Mouse (Mus musculus) skeletal muscle tissue, adult 2 months (tissue): ENCODE results near the gene Gm884.
"Not testable (repeated sequence)": the region's sequence is repeated elsewhere in the genome, so short reads cannot be mapped to it uniquely, and the experiment has no call there.

Source experiments
- DNase-seq: peaks from one replicate; pipeline ENCODE4 v3.0.0-alpha.2; 2012; ENCODE audit warnings: low read depth, low spot score

The Gm884 gene

GRCm38 (mm10) chr11:103635481-103635880 is 14.5 kb upstream of the Gm884 start:
- DNase-seq, result no peak

DNA sequence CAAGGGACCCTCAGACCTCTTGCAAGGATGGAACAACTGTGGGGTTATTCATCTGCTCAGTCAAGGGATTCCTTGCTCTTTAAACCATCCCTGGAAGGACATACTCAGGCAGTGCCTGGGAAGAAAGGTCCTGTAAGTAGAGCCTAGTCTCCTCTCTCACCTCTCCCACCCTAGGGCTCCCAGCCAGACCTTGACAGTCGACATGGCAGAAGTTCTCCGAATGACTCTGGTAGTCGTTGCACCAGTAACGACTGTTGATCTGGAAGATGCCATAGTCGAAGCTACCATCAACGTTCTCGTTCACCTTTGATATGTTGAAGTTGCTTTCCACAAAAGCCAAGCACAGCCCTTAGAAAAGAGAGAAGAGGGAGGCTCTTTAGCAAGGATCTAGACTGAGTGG is 13.9 kb upstream of the Gm884 start:
- DNase-seq, result no peak

- no peak for DNase-seq
Observed at GRCm38 (mm10) chr11:103627453-103627852, 6.5 kb upstream of the Gm884 start.

DNA sequence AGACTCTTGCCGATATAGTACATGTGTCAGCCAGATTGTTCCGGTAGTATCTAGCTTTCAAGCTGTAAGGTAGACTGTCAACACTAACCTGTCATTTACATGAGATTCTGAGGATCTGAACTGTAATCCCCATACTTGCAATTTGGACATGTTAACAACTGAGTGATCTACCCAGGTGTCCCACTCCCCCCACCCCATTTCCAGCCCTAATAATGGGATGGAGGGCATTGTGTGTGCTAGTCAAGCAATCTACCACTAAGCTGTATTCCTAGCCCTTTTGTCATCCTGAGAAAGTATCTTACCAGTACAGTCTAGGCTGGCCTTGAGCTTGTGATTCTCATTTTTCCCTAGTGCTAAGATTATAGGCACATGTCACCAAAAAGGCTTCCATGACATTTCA is 10.2 kb downstream of the Gm884 start:
- DNase-seq, result no peak

DNA sequence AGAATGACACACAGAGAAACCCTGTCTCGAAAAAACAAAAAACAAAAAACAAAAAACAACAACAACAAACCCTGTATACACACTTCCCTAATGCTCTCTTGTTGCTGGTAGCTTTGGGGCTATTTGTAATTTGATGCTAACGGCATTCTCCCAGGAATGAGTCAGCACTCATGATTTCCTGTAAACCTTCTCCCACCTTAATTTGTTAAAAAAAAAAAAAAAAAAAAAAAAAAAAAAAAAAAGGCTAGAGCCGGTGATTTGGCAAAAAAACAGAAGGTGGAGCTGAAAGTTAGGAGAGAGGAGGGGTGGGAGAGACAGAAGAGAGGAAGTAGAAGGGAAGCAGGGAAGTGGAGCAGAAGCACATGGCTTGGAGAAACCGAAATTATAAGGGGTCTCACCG is 14.3 kb downstream of the Gm884 start:
- no peak for DNase-seq

DNA sequence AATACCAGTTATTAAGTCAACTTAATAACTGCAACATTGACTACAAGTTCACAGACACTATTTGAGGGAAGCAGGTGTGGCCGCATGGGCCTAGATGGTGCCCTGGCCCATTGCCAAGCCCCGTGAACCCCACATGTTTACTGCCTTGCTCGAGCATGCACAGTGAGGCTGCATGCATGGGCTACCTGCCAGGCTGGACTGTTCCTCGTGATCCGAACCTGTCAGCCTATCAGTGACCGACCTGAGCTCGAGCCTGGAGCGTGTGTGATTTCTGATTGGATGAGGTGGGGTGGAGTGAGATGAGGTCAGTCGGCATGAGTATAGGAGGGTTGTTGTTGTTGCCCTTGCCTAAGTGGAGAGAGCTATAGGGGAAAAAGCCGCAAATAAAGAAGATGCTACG is 42.6 kb downstream of the Gm884 start:
- no peak for DNase-seq

DNA sequence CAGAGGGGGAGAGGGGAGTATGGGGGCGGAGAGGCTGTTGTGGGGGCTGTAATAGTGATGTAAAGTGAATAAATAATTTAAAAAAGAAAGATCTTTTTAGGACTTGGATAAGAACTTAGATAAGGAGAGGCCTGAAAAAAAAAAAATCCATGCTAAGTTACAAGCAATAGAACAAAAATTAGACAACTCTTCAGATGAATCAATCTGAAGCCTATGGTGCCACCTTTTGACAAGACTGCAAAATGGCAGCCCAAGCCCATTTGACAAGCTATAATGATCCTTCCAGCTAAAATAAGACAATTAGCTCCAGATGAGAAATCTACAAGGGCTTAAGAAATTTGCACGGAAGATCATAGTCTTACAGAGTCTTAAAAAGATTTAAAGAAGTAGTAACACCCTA is 64.9 kb downstream of the Gm884 start:
- DNase-seq, result peak; percentile 7

- DNase-seq, result not testable (repeated sequence)
Observed at GRCm38 (mm10) chr11:103534973-103535372, 86.0 kb downstream of the Gm884 start.

GRCm38 (mm10) chr11:103512111-103512510 is 108.8 kb downstream of the Gm884 start:
- DNase-seq, result no peak

GRCm38 (mm10) chr11:103504497-103504896 is 116.4 kb downstream of the Gm884 start, which contains the start of gene Lrrc37a:
Lrrc37a (minus strand) TSS chr11:103504597.
- DNase-seq, result no peak
